Mouse (Mus musculus) lung, embryonic 16.5 days (tissue): ENCODE data around the gene Tex38. TPM values are rescaled to one million over a fixed set of nuclear protein-coding genes. Genes with fewer than 3 reads are reported as not detected.

Experiments
- ATAC-seq: fragments of 200-750 bp; cut with Nextera tagmentation; 2 replicates; pipeline ENCODE4 v1.8.0; 2017; ENCODE audit warnings: low read depth, mild to moderate bottlenecking, moderate library complexity
- H3K27ac ChIP-seq: fragments of 300-500 bp; sonication (generic); 2 replicates; pipeline ENCODE4 v1.5.1; 2014; ENCODE audit warnings: mild to moderate bottlenecking, control low read depth, low read length
- H3K27me3 ChIP-seq: fragments of 300-500 bp; sonication (generic); 2 replicates; pipeline ENCODE4 v1.6.1; 2014; ENCODE audit warnings: low read depth, low read length, mixed read lengths; ENCODE audit not compliant: control insufficient read depth, insufficient read depth
- H3K36me3 ChIP-seq: fragments of 300-500 bp; sonication (generic); 2 replicates; pipeline ENCODE4 v1.6.1; 2014; ENCODE audit warnings: low read length; ENCODE audit not compliant: control insufficient read depth, insufficient read depth
- H3K4me1 ChIP-seq: fragments of 300-500 bp; sonication (generic); replicated peaks from 2 replicates; pipeline ENCODE4 v1.6.1; 2014; ENCODE audit warnings: low read length, mixed read lengths; ENCODE audit not compliant: control insufficient read depth, insufficient read depth
- H3K4me2 ChIP-seq: fragments of 300-500 bp; sonication (generic); 2 replicates; pipeline ENCODE4 v1.6.1; 2014; ENCODE audit warnings: low read depth, low read length, control low read depth
- H3K4me3 ChIP-seq: fragments of 300-500 bp; sonication (generic); 2 replicates; pipeline ENCODE4 v1.5.1; 2014; ENCODE audit warnings: mild to moderate bottlenecking, low read length, control low read depth
- H3K9ac ChIP-seq: fragments of 300-500 bp; sonication (generic); 2 replicates; pipeline ENCODE4 v1.6.1; 2014; ENCODE audit warnings: low read length, control low read depth
- H3K9me3 ChIP-seq: fragments of 300-500 bp; sonication (generic); 2 replicates; pipeline ENCODE4 v1.6.1; 2016; ENCODE audit warnings: low read length; ENCODE audit not compliant: control insufficient read depth
- WGBS: fragments of 180-500 bp; shearing (Covaris S2); extraction: QIAGEN DNeasy Blood & Tissue Kit; methylation state at CpG from one replicate; pipeline ENCODE4 v1.1.7; 2014; 5-methylcytosine and 5-hydroxymethylcytosine counted together
- polyA plus RNA-seq: library from polyadenylated mRNA; unstranded; fragments of >200 nt; fragmentation: Nextera tagmentation; extraction: Ambion mirVana; gene quantifications from 2 replicates; pipeline ENCODE4 v1.2.1, GENCODE M21; 2015

Tex38 gene
- polyA plus RNA-seq, 1 experiment from 2014 or later, result 0.19 TPM

GRCm38 (mm10) chr4:115821431-115821830, 40.6 kb upstream of the Tex38 start:
- no peak overlapping the region for H3K4me2 ChIP-seq
- no peak for ATAC-seq
- no peaks in the 10 kb centered on the region for H3K27me3 ChIP-seq
- no peaks in the 10 kb centered on the region for H3K4me1 ChIP-seq
- H3K36me3 ChIP-seq, result no peaks in the 10 kb centered on the region
- H3K9ac ChIP-seq, result no peak overlapping the region
- H3K27ac ChIP-seq, result no peak overlapping the region
- no peaks in the 10 kb centered on the region for H3K9me3 ChIP-seq
- no peak overlapping the region for H3K4me3 ChIP-seq

- no peak for ATAC-seq
- Histone ChIP-seq H3K4me1 (no peaks in the 10 kb centered on the region), H3K4me2 (no peak overlapping the region), H3K27me3 (no peaks in the 10 kb centered on the region), H3K4me3 (no peak overlapping the region), H3K36me3 (peaks cover 1% of the 10 kb centered on the region; the same call in 1 of the 2 replicates), H3K27ac (no peak overlapping the region), H3K9me3 (no peaks in the 10 kb centered on the region), H3K9ac (no peak overlapping the region)
- 59% methylated on average over 3 of the region's 3 CpGs for WGBS
These were observed 40.1 kb upstream of the Tex38 start for GRCm38 (mm10) chr4:115820944-115821343.

GRCm38 (mm10) chr4:115820199-115820598, 39.4 kb upstream of the Tex38 start:
- Histone ChIP-seq H3K27me3 (no peaks in the 10 kb centered on the region), H3K4me3 (no peak overlapping the region), H3K27ac (no peak overlapping the region), H3K4me2 (no peak overlapping the region), H3K36me3 (peaks cover 5% of the 10 kb centered on the region), H3K4me1 (no peaks in the 10 kb centered on the region), H3K9me3 (no peaks in the 10 kb centered on the region), H3K9ac (no peak overlapping the region)
- WGBS, result 62% methylated on average over 3 of the region's 3 CpGs
- no peak for ATAC-seq

- peaks cover 19% of the 10 kb centered on the region for H3K36me3 ChIP-seq
- no peaks in the 10 kb centered on the region for H3K9me3 ChIP-seq
- no peak overlapping the region for H3K27ac ChIP-seq
- no peaks in the 10 kb centered on the region for H3K4me1 ChIP-seq
- no peak overlapping the region for H3K9ac ChIP-seq
- no peak overlapping the region for H3K4me3 ChIP-seq
- no peak overlapping the region for H3K4me2 ChIP-seq
- WGBS, result 91% methylated on average over 5 of the region's 5 CpGs
- H3K27me3 ChIP-seq, result no peaks in the 10 kb centered on the region
- ATAC-seq, result no peak
These were observed 34.8 kb upstream of the Tex38 start for GRCm38 (mm10) chr4:115815606-115816005.

- Histone ChIP-seq H3K4me2 (no peak overlapping the region), H3K9ac (no peak overlapping the region), H3K4me1 (no peaks in the 10 kb centered on the region), H3K27me3 (no peaks in the 10 kb centered on the region), H3K36me3 (peaks cover 19% of the 10 kb centered on the region), H3K4me3 (no peak overlapping the region), H3K9me3 (no peaks in the 10 kb centered on the region), H3K27ac (no peak overlapping the region)
- no peak for ATAC-seq
- 81% methylated on average over 4 of the region's 4 CpGs for WGBS
These were observed 31.5 kb upstream of the Tex38 start for GRCm38 (mm10) chr4:115812326-115812725.

- peaks cover 20% of the 10 kb centered on the region for H3K36me3 ChIP-seq
- ATAC-seq, result no peak
- no peak overlapping the region for H3K4me2 ChIP-seq
- H3K9me3 ChIP-seq, result no peaks in the 10 kb centered on the region
- WGBS, result 67% methylated on average over 3 of the region's 3 CpGs
- H3K9ac ChIP-seq, result no peak overlapping the region
- no peak overlapping the region for H3K27ac ChIP-seq
- H3K27me3 ChIP-seq, result no peaks in the 10 kb centered on the region
- 0 out of 2 replicates have a peak, but pooled peaks cover under 1% of the 10 kb centered on the region for H3K4me1 ChIP-seq
- H3K4me3 ChIP-seq, result no peak overlapping the region
These were observed 19.2 kb upstream of the Tex38 start for GRCm38 (mm10) chr4:115799981-115800380.

GRCm38 (mm10) chr4:115795360-115795759, 14.5 kb upstream of the Tex38 start:
- H3K36me3 ChIP-seq, result peaks cover 16% of the 10 kb centered on the region
- no peak overlapping the region for H3K4me3 ChIP-seq
- no peaks in the 10 kb centered on the region for H3K27me3 ChIP-seq
- no peaks in the 10 kb centered on the region for H3K9me3 ChIP-seq
- H3K27ac ChIP-seq, result no peak overlapping the region; the same call in 1 of the 2 replicates
- 46% methylated on average over 3 of the region's 3 CpGs for WGBS
- ATAC-seq, result peak; percentile 81
- no peak overlapping the region for H3K9ac ChIP-seq
- no peak overlapping the region for H3K4me2 ChIP-seq
- 0 out of 2 replicates have a peak, but pooled peaks cover 4% of the 10 kb centered on the region for H3K4me1 ChIP-seq

- Histone ChIP-seq H3K9ac (no peak overlapping the region), H3K27ac (no peak overlapping the region), H3K36me3 (peaks cover 17% of the 10 kb centered on the region), H3K4me1 (peaks cover 5% of the 10 kb centered on the region; the same call in 1 of the 2 replicates), H3K4me3 (no peak overlapping the region), H3K27me3 (no peaks in the 10 kb centered on the region), H3K9me3 (no peaks in the 10 kb centered on the region), H3K4me2 (no peak overlapping the region)
- ATAC-seq, result no peak
- WGBS, result 73% methylated on average over 3 of the region's 3 CpGs
These were observed 10.0 kb upstream of the Tex38 start for GRCm38 (mm10) chr4:115790864-115791263.

GRCm38 (mm10) chr4:115785511-115786034, 4.8 kb upstream of the Tex38 start:
- peak overlapping the region; percentile 89 for H3K9ac ChIP-seq
- H3K36me3 ChIP-seq, result peaks cover 8% of the 10 kb centered on the region
- peaks cover 8% of the 10 kb centered on the region; the same call in 1 of the 2 replicates for H3K4me1 ChIP-seq
- no peaks in the 10 kb centered on the region for H3K9me3 ChIP-seq
- no peak for ATAC-seq
- no peaks in the 10 kb centered on the region for H3K27me3 ChIP-seq
- peak overlapping the region; percentile 82 for H3K4me3 ChIP-seq
- WGBS, result 45% methylated on average over 7 of the region's 7 CpGs
- peak overlapping the region; percentile 88 for H3K4me2 ChIP-seq
- H3K27ac ChIP-seq, result peak overlapping the region; percentile 27; the same call in 1 of the 2 replicates
